In the genomic region with DNA sequence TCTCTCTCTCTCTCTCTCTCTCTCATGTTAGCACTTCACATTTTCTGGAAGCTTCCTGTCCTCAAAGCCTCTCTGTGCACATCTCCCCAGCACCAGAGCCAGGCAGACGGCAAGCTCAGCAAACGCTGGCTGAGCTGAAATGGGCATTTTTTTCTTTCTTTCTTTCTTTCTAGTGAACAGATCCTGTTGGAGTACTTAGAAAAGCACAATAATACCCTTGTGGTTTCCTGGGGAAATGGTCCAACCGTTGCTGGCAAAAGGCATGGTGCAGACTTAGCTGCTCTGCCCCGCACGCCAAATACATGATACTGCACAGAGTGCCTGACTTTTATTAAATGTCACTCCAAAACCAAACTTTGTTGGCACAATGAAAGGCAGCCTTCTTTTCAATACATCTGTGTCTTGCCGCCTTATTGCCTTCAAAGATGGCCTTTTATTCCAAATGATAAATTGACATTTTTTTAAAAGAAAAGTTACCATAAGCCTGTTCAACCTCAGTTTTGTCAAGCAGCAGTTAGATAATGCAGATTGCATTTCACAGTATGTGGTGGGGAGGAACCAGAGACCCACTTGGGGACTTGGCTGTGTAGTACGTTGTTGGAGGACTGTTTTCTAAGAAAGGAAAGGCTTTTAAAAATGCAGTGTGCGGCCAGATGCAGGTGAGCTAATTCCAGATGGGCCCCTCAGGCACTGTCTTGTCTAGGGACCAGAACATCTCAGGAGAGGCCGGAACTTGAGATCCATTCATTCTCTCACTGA, we compare ENCODE assay signal across 8 mouse cellular contexts. TPM values are rescaled to one million over a fixed set of nuclear protein-coding genes. Genes with fewer than 3 reads are reported as not detected.
DNase-seq lines count a peak whose midpoint lies in the region; ATAC-seq and TF ChIP-seq lines count a peak whose summit lies in the region.

No protein-coding gene starts in this region.

- peak overlapping the region; percentile 91 for H3K27ac ChIP-seq in layer of hippocampus, adult 2 months
- peak overlapping the region; percentile 79 for H3K27ac ChIP-seq in embryonic facial prominence, embryonic 12.5 days
- H3K27ac ChIP-seq in heart, embryonic 15.5 days, result peak overlapping the region; percentile 28; the same call in 1 of the 2 replicates
- peak overlapping the region; percentile 11; the same call in 1 of the 2 replicates for H3K27ac ChIP-seq in midbrain, embryonic 13.5 days

- peak; percentile 66 for TF ChIP-seq CTCF in layer of hippocampus, adult 2 months (conservative IDR thresholded peaks at IDR 0.05)

- H3K9me3 ChIP-seq in embryonic facial prominence, embryonic 12.5 days, result no peaks in the 10 kb centered on the region
- H3K9me3 ChIP-seq in heart, embryonic 15.5 days (replicated peaks), result no peaks in the 10 kb centered on the region
- H3K9me3 ChIP-seq in midbrain, embryonic 13.5 days, result no peaks in the 10 kb centered on the region

- 41% methylated on average over 9 of the region's 9 CpGs for WGBS in embryonic facial prominence, embryonic 12.5 days
- WGBS in heart, embryonic 15.5 days, result 63% methylated on average over 9 of the region's 9 CpGs
- WGBS in midbrain, embryonic 13.5 days, result 50% methylated on average over 9 of the region's 9 CpGs

- H3K36me3 ChIP-seq in embryonic facial prominence, embryonic 12.5 days, result no peaks in the 10 kb centered on the region
- no peaks in the 10 kb centered on the region for H3K36me3 ChIP-seq in heart, embryonic 15.5 days
- no peaks in the 10 kb centered on the region for H3K36me3 ChIP-seq in midbrain, embryonic 13.5 days

- peaks cover 46% of the 10 kb centered on the region for H3K4me1 ChIP-seq in embryonic facial prominence, embryonic 12.5 days
- H3K4me1 ChIP-seq in heart, embryonic 15.5 days (replicated peaks), result peaks cover 9% of the 10 kb centered on the region
- peaks cover 44% of the 10 kb centered on the region for H3K4me1 ChIP-seq in midbrain, embryonic 13.5 days (replicated peaks)

- no peak overlapping the region for H3K4me2 ChIP-seq in embryonic facial prominence, embryonic 12.5 days (replicated peaks)
- no peak overlapping the region for H3K4me2 ChIP-seq in heart, embryonic 15.5 days
- H3K4me2 ChIP-seq in midbrain, embryonic 13.5 days (replicated peaks), result no peak overlapping the region

- H3K4me3 ChIP-seq in layer of hippocampus, adult 2 months, result no peak overlapping the region
- no peak overlapping the region for H3K4me3 ChIP-seq in embryonic facial prominence, embryonic 12.5 days
- no peak overlapping the region for H3K4me3 ChIP-seq in heart, embryonic 15.5 days
- no peak overlapping the region for H3K4me3 ChIP-seq in midbrain, embryonic 13.5 days (replicated peaks)

- no peak for ATAC-seq in embryonic facial prominence, embryonic 12.5 days (ENCODE audit: insufficient number of reproducible peaks, insufficient read depth, low FRiP score, low TSS enrichment)
- no peak for ATAC-seq in heart, embryonic 15.5 days (replicated peaks; ENCODE audit: insufficient number of reproducible peaks, insufficient read depth, low FRiP score, low read depth)
- no peak for ATAC-seq in midbrain, embryonic 13.5 days

- H3K9ac ChIP-seq in embryonic facial prominence, embryonic 12.5 days, result no peak overlapping the region
- no peak overlapping the region for H3K9ac ChIP-seq in heart, embryonic 15.5 days
- no peak overlapping the region for H3K9ac ChIP-seq in midbrain, embryonic 13.5 days (replicated peaks)

- DNase-seq in layer of hippocampus, adult 2 months (ENCODE audit: low spot score in 2 of 2), result peak in 1 of 2 experiments; percentile 60
- no peak for DNase-seq in layer of hippocampus, postnatal 36 days
- no peak for DNase-seq in spleen, adult 18-20 months
- DNase-seq in urinary bladder, adult 2 months (ENCODE audit: low spot score), result no peak
- no peak for DNase-seq in frontal cortex, postnatal 10 days (ENCODE audit: low spot score in 2 of 2)

- H3K27me3 ChIP-seq in embryonic facial prominence, embryonic 12.5 days, result no peaks in the 10 kb centered on the region
- no peaks in the 10 kb centered on the region for H3K27me3 ChIP-seq in heart, embryonic 15.5 days
- H3K27me3 ChIP-seq in midbrain, embryonic 13.5 days, result no peaks in the 10 kb centered on the region

RNA-seq across cellular contexts. Expression of a gene that starts 46.9 kb away (rescaled TPM):
- total RNA-seq in layer of hippocampus, adult 2 months (2021), result not detected
- total RNA-seq in layer of hippocampus, postnatal 36 days (2021), result not detected
- not detected in 2 replicates for polyA plus RNA-seq in embryonic facial prominence, embryonic 12.5 days (2016; fragmentation: Nextera tagmentation; extraction: Ambion mirVana)
- not detected in 2 replicates for polyA plus RNA-seq in heart, embryonic 15.5 days (2015; fragmentation: Nextera tagmentation; extraction: Ambion mirVana)
- not detected in 2 replicates for polyA plus RNA-seq in midbrain, embryonic 13.5 days (2015; fragmentation: Nextera tagmentation; extraction: Ambion mirVana)
- polyA plus RNA-seq in urinary bladder, adult 2 months (2012; rRNA removed), result not detected in 2 replicates

Comparison
In these comparisons a context has a peak if more than half of its experiments do, and no peak if none do; other contexts are left out.
1. H3K27ac ChIP-seq: peak in every context shown above with its lines; median percentile 91 in layer of hippocampus, adult 2 months; 79 in embryonic facial prominence, embryonic 12.5 days; 28 in heart, embryonic 15.5 days; 11 in midbrain, embryonic 13.5 days.